Mouse (Mus musculus) forebrain, embryonic 10.5 days (tissue): ENCODE data around the gene Olfr68. TPM values are rescaled to one million over a fixed set of nuclear protein-coding genes. Genes with fewer than 3 reads are reported as not detected.

Experiments
- polyA plus RNA-seq: library from polyadenylated mRNA; unstranded; fragments of >200 nt; fragmentation: Nextera tagmentation; extraction: Ambion mirVana; gene quantifications from 2 replicates; pipeline ENCODE4 v1.2.1, GENCODE M21; 2016

Gene Olfr68
- polyA plus RNA-seq, 1 experiment from 2014 or later: not detected

Other genes starting within 250 kb of the Olfr68 start
- gene Olfr612, start 237.0 kb downstream of the Olfr68 start, polyA plus RNA-seq: not detected in 2 replicates
- gene Olfr613, start 231.6 kb downstream of the Olfr68 start, polyA plus RNA-seq: not detected in 2 replicates
- not detected in 2 replicates for gene Olfr615, start 223.6 kb downstream of the Olfr68 start, polyA plus RNA-seq
- gene Olfr616, start 210.6 kb downstream of the Olfr68 start, polyA plus RNA-seq: not detected in 2 replicates
- not detected in 2 replicates for gene Olfr617, start 206.6 kb downstream of the Olfr68 start, polyA plus RNA-seq
- gene Olfr618, start 189.6 kb downstream of the Olfr68 start, polyA plus RNA-seq: not detected in 2 replicates
- gene Olfr619, start 179.1 kb downstream of the Olfr68 start, polyA plus RNA-seq: not detected in 2 replicates
- gene Olfr620, start 167.2 kb downstream of the Olfr68 start, polyA plus RNA-seq: not detected in 2 replicates
- not detected in 2 replicates for gene Olfr622, start 137.0 kb downstream of the Olfr68 start, polyA plus RNA-seq
- not detected in 2 replicates for gene Olfr623, start 116.0 kb downstream of the Olfr68 start, polyA plus RNA-seq
- 0.04 TPM in 2 replicates for gene Olfr624, start 108.5 kb downstream of the Olfr68 start, polyA plus RNA-seq
- not detected in 2 replicates for gene Olfr625-ps1, start 97.0 kb downstream of the Olfr68 start, polyA plus RNA-seq
- not detected in 2 replicates for gene Olfr243, start 65.0 kb downstream of the Olfr68 start, polyA plus RNA-seq
- gene Olfr628, start 49.3 kb downstream of the Olfr68 start, polyA plus RNA-seq: not detected in 2 replicates
- not detected in 2 replicates for gene Olfr629, start 34.8 kb downstream of the Olfr68 start, polyA plus RNA-seq
- gene Olfr630, start 22.4 kb downstream of the Olfr68 start, polyA plus RNA-seq: not detected in 2 replicates
- not detected in 2 replicates for gene Olfr69, start 8.1 kb downstream of the Olfr68 start, polyA plus RNA-seq
- gene Olfr67, start 12.1 kb upstream of the Olfr68 start, polyA plus RNA-seq: not detected in 2 replicates
- 183 and 303 TPM in 2 replicates for gene Hbb-bt, start 34.3 kb upstream of the Olfr68 start, polyA plus RNA-seq
- gene Hbb-bs, start 48.4 kb upstream of the Olfr68 start, polyA plus RNA-seq: 80.0 and 102 TPM in 2 replicates
- 0.37 and 0.52 TPM in 2 replicates for gene Hbb-bh2, start 60.8 kb upstream of the Olfr68 start, polyA plus RNA-seq
- gene Hbb-bh1, start 63.5 kb upstream of the Olfr68 start, polyA plus RNA-seq: 4,104 and 5,437 TPM in 2 replicates
- gene Hbb-y, start 73.5 kb upstream of the Olfr68 start, polyA plus RNA-seq: 8,184 and 11,241 TPM in 2 replicates
- not detected in 2 replicates for gene Olfr66, start 106.6 kb upstream of the Olfr68 start, polyA plus RNA-seq
- gene Olfr64, start 114.8 kb upstream of the Olfr68 start, polyA plus RNA-seq: not detected in 2 replicates
- not detected in 2 replicates for gene Olfr65, start 123.8 kb upstream of the Olfr68 start, polyA plus RNA-seq
- gene Olfr631, start 149.1 kb upstream of the Olfr68 start, polyA plus RNA-seq: not detected in 2 replicates
- gene Olfr632, start 154.6 kb upstream of the Olfr68 start, polyA plus RNA-seq: not detected in 2 replicates
- gene Olfr633, start 164.7 kb upstream of the Olfr68 start, polyA plus RNA-seq: not detected in 2 replicates
- 0.02 TPM in 1 of 2 replicates, not detected in the other for gene Olfr635, start 191.5 kb upstream of the Olfr68 start, polyA plus RNA-seq
- not detected in 2 replicates for gene Olfr638, start 219.0 kb upstream of the Olfr68 start, polyA plus RNA-seq
- 0.02 TPM in 1 of 2 replicates, not detected in the other for gene Olfr639, start 237.6 kb upstream of the Olfr68 start, polyA plus RNA-seq
- not detected in 2 replicates for gene Olfr640, start 245.9 kb upstream of the Olfr68 start, polyA plus RNA-seq